Mouse (Mus musculus): ENCODE results near the gene Sec11a. TPM values are rescaled to one million over a fixed set of nuclear protein-coding genes. Genes with fewer than 3 reads are reported as not detected.
"Not testable (repeated sequence)": the region's sequence is repeated elsewhere in the genome, so short reads cannot be mapped to it uniquely, and the experiment has no call there.

Sec11a gene
- total and polyA plus RNA-seq, 3 experiments: 7.7 to 472 (median 177) TPM

- H3K27me3 ChIP-seq (ENCODE audit: insufficient read depth, low read length): peaks cover 3% of the 10 kb centered on the region
- ATAC-seq (ENCODE audit: extremely low read depth, insufficient number of reproducible peaks, low FRiP score, poor library complexity, severe bottlenecking) (no peak), DNase-seq (ENCODE audit: low spot score) (no peak)
- no peak overlapping the region for H3K4me3 ChIP-seq (ENCODE audit: low read depth, low read length)
- H3K36me3 ChIP-seq (replicated peaks): no peaks in the 10 kb centered on the region
- H3K4me1 ChIP-seq (ENCODE audit: insufficient read depth, low read depth, low read length): 0 out of 2 replicates have a peak, but pooled peaks cover 2% of the 10 kb centered on the region
- H3K9me3 ChIP-seq (replicated peaks): no peaks in the 10 kb centered on the region
- TF ChIP-seq GATA2 (IDR thresholded peaks at IDR 0.05; ENCODE audit: borderline replicate concordance, low read depth, low read length) (no peak), TAL1 (conservative IDR thresholded peaks at IDR 0.05; ENCODE audit: low read depth, low read length) (no peak)
Observed at GRCm38 (mm10) chr7:80959003-80959402, 11.4 kb upstream of the Sec11a start.

GRCm38 (mm10) chr7:80956891-80957290 lies 9.3 kb upstream of the Sec11a start:
- no peak for TF ChIP-seq CTCF (IDR thresholded peaks at IDR 0.05; ENCODE audit: low read depth, low read length)
- TF ChIP-seq GATA2 (IDR thresholded peaks at IDR 0.05; ENCODE audit: borderline replicate concordance, low read depth, low read length): no peak
- no peak for TF ChIP-seq POLR2AphosphoS5 (IDR thresholded peaks at IDR 0.05; ENCODE audit: insufficient replicate concordance, low read depth, low read length)
- no peak for TF ChIP-seq TAL1 (conservative IDR thresholded peaks at IDR 0.05; ENCODE audit: low read depth, low read length)
- no peak for TF ChIP-seq GATA1 (IDR thresholded peaks at IDR 0.05; ENCODE audit: borderline replicate concordance, low read length)
- DNase-seq (ENCODE audit: low spot score) (no peak), ATAC-seq (ENCODE audit: extremely low read depth, insufficient number of reproducible peaks, low FRiP score, poor library complexity, severe bottlenecking) (no peak)
- H3K36me3 ChIP-seq (replicated peaks): no peaks in the 10 kb centered on the region
- no peaks in the 10 kb centered on the region for H3K9me3 ChIP-seq (replicated peaks)
- no peak overlapping the region for H3K4me3 ChIP-seq (ENCODE audit: low read depth, low read length)
- H3K4me1 ChIP-seq (ENCODE audit: insufficient read depth, low read depth, low read length): 0 out of 2 replicates have a peak, but pooled peaks cover 2% of the 10 kb centered on the region
- peaks cover 3% of the 10 kb centered on the region for H3K27me3 ChIP-seq (ENCODE audit: insufficient read depth, low read length)

GRCm38 (mm10) chr7:80954251-80954650 lies 6.7 kb upstream of the Sec11a start:
- Histone ChIP-seq H3K4me3 (ENCODE audit: low read depth, low read length) (no peak overlapping the region), H3K36me3 (replicated peaks) (no peaks in the 10 kb centered on the region), H3K4me1 (ENCODE audit: insufficient read depth, low read depth, low read length) (peaks cover 16% of the 10 kb centered on the region), H3K27me3 (ENCODE audit: insufficient read depth, low read length) (no peaks in the 10 kb centered on the region; the same call in none of the 2 replicates), H3K9me3 (replicated peaks) (no peaks in the 10 kb centered on the region)
- DNase-seq (ENCODE audit: low spot score): no peak
- ATAC-seq (ENCODE audit: extremely low read depth, insufficient number of reproducible peaks, low FRiP score, poor library complexity, severe bottlenecking): no peak
- TF ChIP-seq TAL1 (conservative IDR thresholded peaks at IDR 0.05; ENCODE audit: low read depth, low read length) (no peak), CTCF (IDR thresholded peaks at IDR 0.05; ENCODE audit: low read depth, low read length) (no peak), GATA1 (IDR thresholded peaks at IDR 0.05; ENCODE audit: borderline replicate concordance, low read length) (no peak), GATA2 (IDR thresholded peaks at IDR 0.05; ENCODE audit: borderline replicate concordance, low read depth, low read length) (no peak), POLR2AphosphoS5 (IDR thresholded peaks at IDR 0.05; ENCODE audit: insufficient replicate concordance, low read depth, low read length) (no peak)

GRCm38 (mm10) chr7:80952140-80952539 lies 4.6 kb upstream of the Sec11a start:
- H3K36me3 ChIP-seq (replicated peaks): no peaks in the 10 kb centered on the region
- H3K4me1 ChIP-seq (ENCODE audit: insufficient read depth, low read depth, low read length): peaks cover 18% of the 10 kb centered on the region
- no peak for ATAC-seq (ENCODE audit: extremely low read depth, insufficient number of reproducible peaks, low FRiP score, poor library complexity, severe bottlenecking)
- DNase-seq (ENCODE audit: low spot score): no peak
- no peak overlapping the region for H3K4me3 ChIP-seq (ENCODE audit: low read depth, low read length)
- TF ChIP-seq CTCF (IDR thresholded peaks at IDR 0.05; ENCODE audit: low read depth, low read length) (no peak), TAL1 (conservative IDR thresholded peaks at IDR 0.05; ENCODE audit: low read depth, low read length) (no peak)
- H3K27me3 ChIP-seq (ENCODE audit: insufficient read depth, low read length): no peaks in the 10 kb centered on the region; the same call in none of the 2 replicates
- no peaks in the 10 kb centered on the region for H3K9me3 ChIP-seq (replicated peaks)

GRCm38 (mm10) chr7:80951461-80951860 lies 3.9 kb upstream of the Sec11a start:
- ATAC-seq (ENCODE audit: extremely low read depth, insufficient number of reproducible peaks, low FRiP score, poor library complexity, severe bottlenecking) (no peak), DNase-seq (ENCODE audit: low spot score) (no peak)
- H3K4me3 ChIP-seq (ENCODE audit: low read depth, low read length): no peak overlapping the region
- H3K27me3 ChIP-seq (ENCODE audit: insufficient read depth, low read length): no peaks in the 10 kb centered on the region; the same call in 1 of the 2 replicates
- H3K36me3 ChIP-seq (replicated peaks): no peaks in the 10 kb centered on the region
- TF ChIP-seq GATA2 (IDR thresholded peaks at IDR 0.05; ENCODE audit: borderline replicate concordance, low read depth, low read length): no peak
- TF ChIP-seq POLR2AphosphoS5 (IDR thresholded peaks at IDR 0.05; ENCODE audit: insufficient replicate concordance, low read depth, low read length): no peak
- TF ChIP-seq CTCF (IDR thresholded peaks at IDR 0.05; ENCODE audit: low read depth, low read length): no peak
- no peak for TF ChIP-seq TAL1 (conservative IDR thresholded peaks at IDR 0.05; ENCODE audit: low read depth, low read length)
- TF ChIP-seq GATA1 (IDR thresholded peaks at IDR 0.05; ENCODE audit: borderline replicate concordance, low read length): no peak
- peaks cover 18% of the 10 kb centered on the region for H3K4me1 ChIP-seq (ENCODE audit: insufficient read depth, low read depth, low read length)
- no peaks in the 10 kb centered on the region for H3K9me3 ChIP-seq (replicated peaks)

GRCm38 (mm10) chr7:80939808-80940207 lies 7.8 kb downstream of the Sec11a start:
- DNase-seq (ENCODE audit: low spot score): no peak

GRCm38 (mm10) chr7:80937304-80937666 lies 10.3 kb downstream of the Sec11a start:
- not testable (repeated sequence) for DNase-seq (ENCODE audit: low spot score); H3K27me3 ChIP-seq (ENCODE audit: insufficient read depth, low read length); ATAC-seq (ENCODE audit: extremely low read depth, insufficient number of reproducible peaks, low FRiP score, poor library complexity, severe bottlenecking); H3K4me3 ChIP-seq (ENCODE audit: low read depth, low read length); H3K9me3 ChIP-seq (replicated peaks)
- peaks cover 67% of the 10 kb centered on the region for H3K36me3 ChIP-seq (replicated peaks)
- H3K4me1 ChIP-seq (ENCODE audit: insufficient read depth, low read depth, low read length): peaks cover 43% of the 10 kb centered on the region

More at GRCm38 (mm10) chr7:80939808-80940207, 7.8 kb downstream of the Sec11a start:
- H3K4me1 ChIP-seq (ENCODE audit: insufficient read depth, low read depth, low read length): peaks cover 33% of the 10 kb centered on the region
- H3K36me3 ChIP-seq (replicated peaks): peaks cover 62% of the 10 kb centered on the region
- ATAC-seq (ENCODE audit: extremely low read depth, insufficient number of reproducible peaks, low FRiP score, poor library complexity, severe bottlenecking): no peak
- no peak overlapping the region for H3K4me3 ChIP-seq (ENCODE audit: low read depth, low read length)
- H3K9me3 ChIP-seq (replicated peaks): no peaks in the 10 kb centered on the region
- TF ChIP-seq TAL1 (conservative IDR thresholded peaks at IDR 0.05; ENCODE audit: low read depth, low read length): no peak
- no peak for TF ChIP-seq GATA1 (IDR thresholded peaks at IDR 0.05; ENCODE audit: borderline replicate concordance, low read length)
- TF ChIP-seq CTCF (IDR thresholded peaks at IDR 0.05; ENCODE audit: low read depth, low read length): no peak
- no peak for TF ChIP-seq GATA2 (IDR thresholded peaks at IDR 0.05; ENCODE audit: borderline replicate concordance, low read depth, low read length)
- no peak for TF ChIP-seq POLR2AphosphoS5 (IDR thresholded peaks at IDR 0.05; ENCODE audit: insufficient replicate concordance, low read depth, low read length)
- H3K27me3 ChIP-seq (ENCODE audit: insufficient read depth, low read length): no peaks in the 10 kb centered on the region

- ATAC-seq (ENCODE audit: extremely low read depth, insufficient number of reproducible peaks, low FRiP score, poor library complexity, severe bottlenecking): not testable (repeated sequence)
Observed at GRCm38 (mm10) chr7:80936617-80937303, 10.8 kb downstream of the Sec11a start.

More at GRCm38 (mm10) chr7:80936617-80937303, 10.8 kb downstream of the Sec11a start:
- H3K36me3 ChIP-seq (replicated peaks): peaks cover 68% of the 10 kb centered on the region
- not testable (repeated sequence) for H3K4me3 ChIP-seq (ENCODE audit: low read depth, low read length); H3K9me3 ChIP-seq (replicated peaks); H3K27me3 ChIP-seq (ENCODE audit: insufficient read depth, low read length); DNase-seq (ENCODE audit: low spot score)
- H3K4me1 ChIP-seq (ENCODE audit: insufficient read depth, low read depth, low read length): peaks cover 45% of the 10 kb centered on the region

All from G1E (cell line).